ENCODE assay signal across 18 mouse cellular contexts in genomic region chr19:17336646-17337045, GRCm38 (mm10). TPM values are rescaled to one million over a fixed set of nuclear protein-coding genes. Genes with fewer than 3 reads are reported as not detected.
DNase-seq lines count a peak whose midpoint lies in the region; ATAC-seq and TF ChIP-seq lines count a peak whose summit lies in the region.
"Had no signal": no experiment of that assay in that cellular context is flagged by ENCODE, and none has a peak within 500 bp of the region (broad histone marks: within the 10 kb centered on the region; RNA-seq: fewer than 3 reads in every experiment).

No protein-coding gene starts in this region.

- WGBS in hindbrain, embryonic 10.5 days: 57% methylated on average over 7 of the region's 7 CpGs
- WGBS in hindbrain, embryonic 14.5 days: 64% methylated on average over 7 of the region's 7 CpGs
- WGBS in midbrain, postnatal 0 days: 66% methylated on average over 7 of the region's 7 CpGs
- WGBS in midbrain, embryonic 14.5 days: 62% methylated on average over 7 of the region's 7 CpGs
- WGBS in embryonic facial prominence, embryonic 11.5 days: 47% methylated on average over 7 of the region's 7 CpGs
- WGBS in neural tube, embryonic 13.5 days: 45% methylated on average over 7 of the region's 7 CpGs
- 43% methylated on average over 7 of the region's 7 CpGs for WGBS in intestine, embryonic 16.5 days

- DNase-seq in hindbrain, embryonic 10.5 days (ENCODE audit: low spot score): no peak
- DNase-seq in hindbrain, embryonic 14.5 days (ENCODE audit: low spot score): no peak
- peak; percentile 55 for DNase-seq in midbrain, postnatal 0 days (ENCODE audit: low spot score)
- no peak for DNase-seq in midbrain, embryonic 14.5 days
- peak; percentile 51 for DNase-seq in embryonic facial prominence, embryonic 11.5 days (ENCODE audit: low spot score)
- DNase-seq in ovary, adult 18-20 months (ENCODE audit: low spot score): no peak
- DNase-seq: cerebellum, adult 8-10 months; gastrocnemius, adult 2 months; heart, postnatal 4 days; right cerebral cortex, postnatal 25 days; thymus, adult 18-20 months had no signal

- H3K27me3 ChIP-seq in hindbrain, embryonic 10.5 days (ENCODE audit: insufficient read depth, poor library complexity, severe bottlenecking): no peaks in the 10 kb centered on the region
- no peaks in the 10 kb centered on the region for H3K27me3 ChIP-seq in hindbrain, embryonic 14.5 days (ENCODE audit: control insufficient read depth, insufficient read depth, low read length)
- H3K27me3 ChIP-seq in midbrain, postnatal 0 days (ENCODE audit: insufficient read depth, low read length): no peaks in the 10 kb centered on the region
- H3K27me3 ChIP-seq in midbrain, embryonic 14.5 days (ENCODE audit: control insufficient read depth, insufficient read depth, low read length): no peaks in the 10 kb centered on the region
- no peaks in the 10 kb centered on the region for H3K27me3 ChIP-seq in embryonic facial prominence, embryonic 11.5 days (ENCODE audit: control insufficient read depth, insufficient read depth, low read length)
- H3K27me3 ChIP-seq in neural tube, embryonic 13.5 days: no peaks in the 10 kb centered on the region
- no peaks in the 10 kb centered on the region for H3K27me3 ChIP-seq in intestine, embryonic 16.5 days (replicated peaks; ENCODE audit: control insufficient read depth, insufficient read depth, low read length)
- H3K27me3 ChIP-seq: limb, embryonic 12.5 days had no signal

- TF ChIP-seq CTCF in midbrain, postnatal 0 days (IDR thresholded peaks at IDR 0.05): no peak

- H3K9ac ChIP-seq in hindbrain, embryonic 14.5 days: no peak overlapping the region
- no peak overlapping the region for H3K9ac ChIP-seq in midbrain, postnatal 0 days (replicated peaks; ENCODE audit: low read length, poor library complexity, severe bottlenecking)
- H3K9ac ChIP-seq in midbrain, embryonic 14.5 days (replicated peaks; ENCODE audit: low read length): no peak overlapping the region
- no peak overlapping the region for H3K9ac ChIP-seq in embryonic facial prominence, embryonic 11.5 days (replicated peaks; ENCODE audit: low read length)
- H3K9ac ChIP-seq in neural tube, embryonic 13.5 days: no peak overlapping the region
- H3K9ac ChIP-seq in intestine, embryonic 16.5 days (ENCODE audit: low read depth, low read length): no peak overlapping the region
- H3K9ac ChIP-seq: limb, embryonic 12.5 days had no signal

- peaks cover 9% of the 10 kb centered on the region for H3K4me1 ChIP-seq in hindbrain, embryonic 10.5 days (replicated peaks)
- H3K4me1 ChIP-seq in hindbrain, embryonic 14.5 days (replicated peaks; ENCODE audit: control insufficient read depth, insufficient read depth, low read length): peaks cover 10% of the 10 kb centered on the region
- H3K4me1 ChIP-seq in midbrain, postnatal 0 days (ENCODE audit: insufficient read depth, low read length): no peaks in the 10 kb centered on the region
- H3K4me1 ChIP-seq in midbrain, embryonic 14.5 days (ENCODE audit: control insufficient read depth, insufficient read depth, low read length): no peaks in the 10 kb centered on the region
- no peaks in the 10 kb centered on the region for H3K4me1 ChIP-seq in embryonic facial prominence, embryonic 11.5 days (ENCODE audit: control insufficient read depth, insufficient read depth, low read length)
- peaks cover 14% of the 10 kb centered on the region; the same call in 1 of the 2 replicates for H3K4me1 ChIP-seq in neural tube, embryonic 13.5 days (replicated peaks)
- peaks cover 11% of the 10 kb centered on the region; the same call in 1 of the 2 replicates for H3K4me1 ChIP-seq in intestine, embryonic 16.5 days (ENCODE audit: control insufficient read depth, insufficient read depth, low read length)

- no peak for ATAC-seq in hindbrain, embryonic 14.5 days (ENCODE audit: low FRiP score)
- no peak for ATAC-seq in midbrain, postnatal 0 days (ENCODE audit: low FRiP score)
- ATAC-seq in midbrain, embryonic 14.5 days (ENCODE audit: low FRiP score, low TSS enrichment): no peak
- ATAC-seq in embryonic facial prominence, embryonic 11.5 days (replicated peaks; ENCODE audit: insufficient number of reproducible peaks, low FRiP score, low TSS enrichment, low read depth): no peak
- peak; percentile 43; the same call in 1 of the 2 replicates for ATAC-seq in neural tube, embryonic 13.5 days (ENCODE audit: low read depth)
- no peak for ATAC-seq in intestine, embryonic 16.5 days
- ATAC-seq: forebrain, embryonic 16.5 days; intestine, postnatal 0 days; lung, postnatal 0 days had no signal

- no peak overlapping the region for H3K4me2 ChIP-seq in hindbrain, embryonic 14.5 days (replicated peaks)
- H3K4me2 ChIP-seq in midbrain, postnatal 0 days (ENCODE audit: low read depth, low read length, poor library complexity, severe bottlenecking): no peak overlapping the region
- H3K4me2 ChIP-seq in midbrain, embryonic 14.5 days (ENCODE audit: low read length): no peak overlapping the region
- H3K4me2 ChIP-seq in embryonic facial prominence, embryonic 11.5 days (ENCODE audit: low read depth, low read length): no peak overlapping the region
- H3K4me2 ChIP-seq in neural tube, embryonic 13.5 days: no peak overlapping the region
- H3K4me2 ChIP-seq in intestine, embryonic 16.5 days (ENCODE audit: low read depth, low read length): no peak overlapping the region
- H3K4me2 ChIP-seq: limb, embryonic 12.5 days had no signal

- H3K9me3 ChIP-seq in hindbrain, embryonic 10.5 days: no peaks in the 10 kb centered on the region
- H3K9me3 ChIP-seq in hindbrain, embryonic 14.5 days (ENCODE audit: control insufficient read depth, low read length): no peaks in the 10 kb centered on the region
- no peaks in the 10 kb centered on the region for H3K9me3 ChIP-seq in midbrain, postnatal 0 days (ENCODE audit: low read length)
- no peaks in the 10 kb centered on the region for H3K9me3 ChIP-seq in midbrain, embryonic 14.5 days (ENCODE audit: control insufficient read depth, low read length)
- no peaks in the 10 kb centered on the region for H3K9me3 ChIP-seq in embryonic facial prominence, embryonic 11.5 days (replicated peaks; ENCODE audit: control insufficient read depth, low read length)
- no peaks in the 10 kb centered on the region for H3K9me3 ChIP-seq in neural tube, embryonic 13.5 days
- H3K9me3 ChIP-seq in intestine, embryonic 16.5 days (ENCODE audit: control insufficient read depth, low read length): no peaks in the 10 kb centered on the region
- H3K9me3 ChIP-seq: limb, embryonic 12.5 days had no signal

- 0 out of 2 replicates have a peak overlapping the region, but pooled peaks have one; percentile 45 for H3K27ac ChIP-seq in hindbrain, embryonic 10.5 days
- H3K27ac ChIP-seq in hindbrain, embryonic 14.5 days: no peak overlapping the region
- H3K27ac ChIP-seq in midbrain, postnatal 0 days (ENCODE audit: low read depth, low read length): no peak overlapping the region
- H3K27ac ChIP-seq in midbrain, embryonic 14.5 days (replicated peaks; ENCODE audit: low read depth, low read length): no peak overlapping the region
- peak overlapping the region; percentile 20; the same call in 1 of the 2 replicates for H3K27ac ChIP-seq in embryonic facial prominence, embryonic 11.5 days (replicated peaks; ENCODE audit: low read depth, low read length)
- no peak overlapping the region for H3K27ac ChIP-seq in neural tube, embryonic 13.5 days (replicated peaks)
- no peak overlapping the region for H3K27ac ChIP-seq in intestine, embryonic 16.5 days (ENCODE audit: low read length)
- H3K27ac ChIP-seq: gastrocnemius, adult 2 months; left cerebral cortex, adult 2 months; limb, embryonic 12.5 days had no signal

- no peak overlapping the region for H3K4me3 ChIP-seq in hindbrain, embryonic 10.5 days
- H3K4me3 ChIP-seq in hindbrain, embryonic 14.5 days (replicated peaks; ENCODE audit: low read length): no peak overlapping the region
- no peak overlapping the region for H3K4me3 ChIP-seq in midbrain, postnatal 0 days (ENCODE audit: low read depth, low read length)
- no peak overlapping the region for H3K4me3 ChIP-seq in midbrain, embryonic 14.5 days (replicated peaks; ENCODE audit: low read depth, low read length)
- no peak overlapping the region for H3K4me3 ChIP-seq in embryonic facial prominence, embryonic 11.5 days (ENCODE audit: low read depth, low read length)
- no peak overlapping the region for H3K4me3 ChIP-seq in neural tube, embryonic 13.5 days
- no peak overlapping the region for H3K4me3 ChIP-seq in intestine, embryonic 16.5 days (ENCODE audit: low read length)
- H3K4me3 ChIP-seq: gastrocnemius, adult 2 months; left cerebral cortex, adult 2 months; limb, embryonic 12.5 days had no signal

- no peaks in the 10 kb centered on the region for H3K36me3 ChIP-seq in hindbrain, embryonic 10.5 days
- no peaks in the 10 kb centered on the region for H3K36me3 ChIP-seq in hindbrain, embryonic 14.5 days (replicated peaks; ENCODE audit: control insufficient read depth, insufficient read depth)
- no peaks in the 10 kb centered on the region for H3K36me3 ChIP-seq in midbrain, postnatal 0 days (ENCODE audit: insufficient read depth, low read length)
- H3K36me3 ChIP-seq in midbrain, embryonic 14.5 days (ENCODE audit: control insufficient read depth, insufficient read depth, low read length): no peaks in the 10 kb centered on the region
- no peaks in the 10 kb centered on the region for H3K36me3 ChIP-seq in embryonic facial prominence, embryonic 11.5 days (replicated peaks; ENCODE audit: control insufficient read depth, insufficient read depth, low read depth, low read length)
- no peaks in the 10 kb centered on the region for H3K36me3 ChIP-seq in neural tube, embryonic 13.5 days
- no peaks in the 10 kb centered on the region for H3K36me3 ChIP-seq in intestine, embryonic 16.5 days (ENCODE audit: control insufficient read depth, insufficient read depth, low read length)
- H3K36me3 ChIP-seq: limb, embryonic 12.5 days had no signal

RNA-seq across cellular contexts. Expression of gene Gcnt1, which starts 36.0 kb away (rescaled TPM):
- polyA plus RNA-seq in hindbrain, embryonic 10.5 days (2016; fragmentation: Nextera tagmentation; extraction: Ambion mirVana): 3.7 and 4.9 TPM in 2 replicates
- polyA plus RNA-seq in hindbrain, embryonic 14.5 days (2014; fragmentation: Nextera tagmentation; extraction: Ambion mirVana): 0.83 and 0.91 TPM in 2 replicates
- 1.2 and 1.9 TPM in 2 replicates for total RNA-seq in midbrain, postnatal 0 days (2014; rRNA removed)
- 0.43 and 0.60 TPM in 2 replicates for polyA plus RNA-seq in midbrain, postnatal 0 days (2015; fragmentation: Nextera tagmentation; extraction: Ambion mirVana)
- 0.50 and 1.1 TPM in 2 replicates for polyA plus RNA-seq in midbrain, embryonic 14.5 days (2014; fragmentation: Nextera tagmentation; extraction: Ambion mirVana)
- polyA plus RNA-seq in embryonic facial prominence, embryonic 11.5 days (2014; fragmentation: Nextera tagmentation; extraction: Ambion mirVana): 5.4 and 5.7 TPM in 2 replicates
- polyA plus RNA-seq in neural tube, embryonic 13.5 days (2015; fragmentation: Nextera tagmentation; extraction: Ambion mirVana): 1.5 and 1.8 TPM in 2 replicates
- polyA plus RNA-seq in intestine, embryonic 16.5 days (2015; fragmentation: Nextera tagmentation; extraction: Ambion mirVana): 3.5 and 3.8 TPM in 2 replicates

RNA-seq across cellular contexts. Expression of gene Rfk, which starts 57.2 kb away (rescaled TPM):
- 69.1 and 71.0 TPM in 2 replicates for polyA plus RNA-seq in hindbrain, embryonic 10.5 days (2016; fragmentation: Nextera tagmentation; extraction: Ambion mirVana)
- polyA plus RNA-seq in hindbrain, embryonic 14.5 days (2014; fragmentation: Nextera tagmentation; extraction: Ambion mirVana): 79.8 and 85.3 TPM in 2 replicates
- total RNA-seq in midbrain, postnatal 0 days (2014; rRNA removed): 51.6 and 56.1 TPM in 2 replicates
- 75.8 and 84.9 TPM in 2 replicates for polyA plus RNA-seq in midbrain, postnatal 0 days (2015; fragmentation: Nextera tagmentation; extraction: Ambion mirVana)
- 56.6 and 71.0 TPM in 2 replicates for polyA plus RNA-seq in midbrain, embryonic 14.5 days (2014; fragmentation: Nextera tagmentation; extraction: Ambion mirVana)
- 94.3 and 98.3 TPM in 2 replicates for polyA plus RNA-seq in embryonic facial prominence, embryonic 11.5 days (2014; fragmentation: Nextera tagmentation; extraction: Ambion mirVana)
- 93.3 and 93.4 TPM in 2 replicates for polyA plus RNA-seq in neural tube, embryonic 13.5 days (2015; fragmentation: Nextera tagmentation; extraction: Ambion mirVana)
- 118 and 135 TPM in 2 replicates for polyA plus RNA-seq in intestine, embryonic 16.5 days (2015; fragmentation: Nextera tagmentation; extraction: Ambion mirVana)

Comparison
In these comparisons a context has a peak if more than half of its experiments do, and no peak if none do; other contexts are left out.
1. DNase-seq: peak in midbrain, postnatal 0 days (single experiment) and embryonic facial prominence, embryonic 11.5 days (single experiment); none in hindbrain, embryonic 10.5 days (single experiment), hindbrain, embryonic 14.5 days (single experiment), midbrain, embryonic 14.5 days (single experiment) and ovary, adult 18-20 months (single experiment).
2. H3K27ac ChIP-seq: peak in hindbrain, embryonic 10.5 days (single experiment) and embryonic facial prominence, embryonic 11.5 days (single experiment); none in hindbrain, embryonic 14.5 days (single experiment), midbrain, postnatal 0 days (single experiment), midbrain, embryonic 14.5 days (single experiment), neural tube, embryonic 13.5 days (single experiment) and intestine, embryonic 16.5 days (single experiment).